Mouse (Mus musculus): ENCODE data around the gene Crygd.

GRCm38 (mm10) chr1:65052140-65052539 is 11.1 kb downstream of the Crygd start:
- TF ChIP-seq CTCF (conservative IDR thresholded peaks at IDR 0.05; ENCODE audit: low read length) (no peak), NANOG (IDR thresholded peaks at IDR 0.05; ENCODE audit: borderline replicate concordance, low read length) (no peak)
